ENCODE assay signal across 16 mouse cellular contexts in genomic region chr9:32474621-32475390, GRCm38 (mm10).
DNase-seq lines count a peak whose midpoint lies in the region; ATAC-seq and TF ChIP-seq lines count a peak whose summit lies in the region.
"Had no signal": no experiment of that assay in that cellular context is flagged by ENCODE, and none has a peak within 500 bp of the region (broad histone marks: within the 10 kb centered on the region; RNA-seq: fewer than 3 reads in every experiment).

No protein-coding gene starts in this region.

- DNase-seq in layer of hippocampus, adult 9-11 months, result peak; percentile 66
- no peak for DNase-seq in layer of hippocampus, postnatal 36 days
- DNase-seq in 416B (ENCODE audit: low read depth), result peak; percentile 62
- no peak for DNase-seq in MN1 (ENCODE audit: low spot score)
- no peak for DNase-seq in frontal cortex, postnatal 10 days (ENCODE audit: low spot score in 2 of 2)
- DNase-seq: cerebellum, postnatal 36 days; gastrocnemius, postnatal 14 days; heart, postnatal 36 days; lung, postnatal 14 days; thymus, postnatal 36 days had no signal

- no peak for TF ChIP-seq POLR2A in bone marrow macrophage, adult 2 months (IDR thresholded peaks at IDR 0.05; ENCODE audit: borderline replicate concordance, low read depth, low read length)

- TF ChIP-seq CTCF in bone marrow macrophage, adult 2 months (IDR thresholded peaks at IDR 0.05; ENCODE audit: low read depth, low read length), result no peak

- H3K27ac ChIP-seq in bone marrow macrophage, adult 2 months (ENCODE audit: insufficient read depth, low read depth, low read length), result peak overlapping the region; percentile 58
- H3K27ac ChIP-seq: kidney, embryonic 15.5 days; midbrain, embryonic 15.5 days; neural tube, embryonic 12.5 days had no signal

- no peak overlapping the region for H3K4me3 ChIP-seq in bone marrow macrophage, adult 2 months (ENCODE audit: insufficient read depth, low read length)
- H3K4me3 ChIP-seq: heart, embryonic 12.5 days; kidney, embryonic 15.5 days; midbrain, embryonic 15.5 days; neural tube, embryonic 12.5 days had no signal

- ATAC-seq in megakaryocyte progenitor cell, adult 5-6 weeks (replicated peaks; ENCODE audit: poor library complexity), result peak; percentile 47
- ATAC-seq: midbrain, embryonic 15.5 days had no signal

- H3K4me1 ChIP-seq in bone marrow macrophage, adult 2 months (ENCODE audit: control insufficient read depth, insufficient read depth, low read length), result peaks cover 85% of the 10 kb centered on the region

Comparison
In these comparisons a context has a peak if more than half of its experiments do, and no peak if none do; other contexts are left out.
1. DNase-seq: peak in layer of hippocampus, adult 9-11 months (single experiment) and 416B (single experiment); none in layer of hippocampus, postnatal 36 days (0 of 2), MN1 (single experiment) and frontal cortex, postnatal 10 days (0 of 2).